Mouse (Mus musculus): ENCODE data around the gene Mybl2. TPM values are rescaled to one million over a fixed set of nuclear protein-coding genes. Genes with fewer than 3 reads are reported as not detected.

Mybl2 gene
- total RNA-seq, 2 experiments from 2014 or later: 1.8 to 2.6 TPM

DNA sequence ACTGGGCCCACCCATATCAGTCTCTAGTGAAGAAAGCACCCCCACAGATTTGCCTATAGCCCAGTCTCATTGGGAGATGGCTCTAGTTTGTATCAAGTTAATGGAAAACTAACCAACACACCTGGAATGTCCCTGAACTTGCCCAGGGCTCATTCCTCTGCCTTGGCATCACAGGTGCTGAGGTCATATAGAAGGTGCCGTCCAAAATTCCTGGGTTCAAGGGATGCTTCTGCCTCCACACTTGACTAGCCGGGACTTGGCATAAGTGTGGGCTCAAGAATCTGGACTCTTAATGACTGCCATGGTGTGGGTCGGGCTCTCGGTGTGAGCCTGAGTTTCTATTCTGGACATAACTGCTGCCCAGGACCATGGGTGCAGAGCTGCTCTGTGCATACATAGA lies 24.6 kb downstream of the Mybl2 start:
- H3K27ac ChIP-seq: no peak overlapping the region
- H3K4me3 ChIP-seq: no peak overlapping the region
- no peak for DNase-seq (ENCODE audit: low spot score in 2 of 2)
- TF ChIP-seq CTCF (conservative IDR thresholded peaks at IDR 0.05): no peak

DNA sequence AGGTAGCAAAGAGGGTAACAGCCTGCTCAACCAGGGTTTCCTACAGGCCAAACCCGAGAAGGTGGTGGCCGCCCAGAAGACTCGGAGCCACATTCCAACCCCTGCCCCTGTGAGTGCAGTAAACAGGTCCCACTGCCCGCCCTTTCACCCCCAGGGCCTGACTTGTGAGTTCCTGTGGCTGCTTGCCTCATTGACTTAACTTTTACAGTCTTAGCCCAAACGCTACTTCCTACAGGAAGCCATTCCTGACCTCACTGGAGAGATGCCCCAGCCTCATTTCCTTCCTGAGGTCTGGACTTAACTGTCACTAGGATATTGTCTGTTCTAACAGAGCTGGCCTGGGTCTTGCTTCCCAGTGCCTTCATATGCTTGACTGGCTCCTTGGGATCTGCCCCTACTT lies 28.1 kb downstream of the Mybl2 start:
- Histone ChIP-seq H3K4me3 (no peak overlapping the region), H3K27ac (no peak overlapping the region)
- TF ChIP-seq CTCF (conservative IDR thresholded peaks at IDR 0.05): no peak
- no peak for DNase-seq (ENCODE audit: low spot score in 2 of 2)

DNA sequence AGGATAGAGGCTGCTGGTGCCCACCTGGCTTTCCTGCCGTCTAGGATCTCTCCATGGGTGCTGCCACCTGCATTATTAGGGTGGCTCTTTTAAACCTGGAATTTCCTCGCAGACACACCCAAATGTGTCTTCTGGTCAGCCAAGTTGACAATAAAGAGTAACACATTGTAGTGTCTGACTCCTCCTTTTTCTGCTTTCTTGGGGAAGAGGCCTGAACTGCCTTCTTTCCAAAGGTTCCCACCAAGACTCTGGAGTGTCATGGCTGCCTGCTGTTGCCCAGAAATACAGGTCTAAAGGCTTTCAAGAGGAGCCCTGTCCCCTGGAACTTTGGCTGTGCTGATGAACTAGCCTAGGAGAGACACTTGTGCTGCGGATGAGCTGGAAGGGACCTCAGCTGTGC lies 30.0 kb downstream of the Mybl2 start:
- no peak overlapping the region for H3K27ac ChIP-seq
- TF ChIP-seq CTCF (conservative IDR thresholded peaks at IDR 0.05): no peak
- H3K4me3 ChIP-seq: no peak overlapping the region
- DNase-seq (ENCODE audit: low spot score in 2 of 2): no peak

DNA sequence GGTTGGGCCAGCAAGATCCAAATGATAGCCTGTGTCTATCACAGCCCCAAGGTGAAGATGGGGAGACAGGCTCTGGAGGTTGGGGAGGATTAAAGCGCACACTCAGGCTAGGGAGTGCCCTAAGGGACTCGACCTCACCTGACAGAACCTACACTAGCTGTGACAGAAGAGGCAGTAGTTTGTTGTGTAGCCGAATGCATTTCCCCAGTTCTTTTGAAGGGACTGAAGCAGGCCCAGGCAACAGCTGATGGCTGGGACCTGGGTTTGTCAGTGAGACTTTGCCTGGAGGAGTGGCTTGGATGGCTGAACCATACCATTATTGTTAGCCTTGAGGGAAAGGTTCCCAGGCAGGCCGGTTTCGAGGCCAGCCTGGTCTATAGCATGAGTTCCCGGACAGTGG lies 30.6 kb downstream of the Mybl2 start:
- H3K4me3 ChIP-seq: no peak overlapping the region
- no peak overlapping the region for H3K27ac ChIP-seq
- no peak for DNase-seq (ENCODE audit: low spot score in 2 of 2)
- TF ChIP-seq CTCF (conservative IDR thresholded peaks at IDR 0.05): no peak

DNA sequence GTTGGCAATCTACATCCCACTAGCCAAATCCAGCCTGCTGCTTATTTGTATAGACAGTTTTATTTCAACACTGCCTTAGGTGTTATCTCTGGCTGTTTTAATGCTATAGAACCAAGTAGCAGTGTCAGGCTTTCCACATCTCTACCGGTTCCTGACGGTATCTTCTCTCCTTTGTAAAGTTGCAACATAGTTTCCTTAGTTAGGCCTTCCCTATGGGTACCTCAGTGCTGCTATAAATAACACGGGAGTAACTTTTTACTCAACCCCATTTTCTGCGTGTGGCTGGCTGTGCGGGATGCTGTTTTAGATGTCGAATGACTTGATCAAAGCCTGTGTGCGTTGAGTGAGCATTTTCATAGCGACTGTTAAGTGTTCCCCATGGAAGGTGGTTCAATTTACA lies 32.1 kb downstream of the Mybl2 start:
- DNase-seq (ENCODE audit: low spot score in 2 of 2): no peak
- no peak for TF ChIP-seq CTCF (conservative IDR thresholded peaks at IDR 0.05)
- H3K27ac ChIP-seq: no peak overlapping the region
- H3K4me3 ChIP-seq: no peak overlapping the region

DNA sequence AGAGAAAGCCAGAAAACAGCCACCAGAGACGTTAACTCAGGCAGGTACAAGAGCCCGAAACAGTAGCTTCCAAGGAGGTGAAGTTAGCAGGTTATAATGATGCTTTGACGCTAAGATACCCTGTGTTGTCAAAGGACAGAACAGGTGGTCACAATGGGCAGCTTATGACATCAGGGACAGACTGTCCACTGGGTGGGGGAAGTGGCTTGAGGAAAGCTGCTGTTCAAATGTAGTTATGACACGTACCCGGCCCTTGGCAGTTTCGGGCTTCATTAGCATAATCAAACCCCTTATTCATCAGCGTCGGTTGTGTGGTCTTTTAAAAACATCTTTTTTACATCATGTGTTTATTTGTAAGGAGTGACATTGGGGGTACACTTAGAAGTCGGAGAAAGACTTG lies 33.2 kb downstream of the Mybl2 start, which contains the start of gene Gtsf1l:
Gene Gtsf1l (minus strand): TSS at position 128 of the 400 bp plus-strand sequence.
- no peak for TF ChIP-seq CTCF (conservative IDR thresholded peaks at IDR 0.05)
- no peak for DNase-seq (ENCODE audit: low spot score in 2 of 2)
- Histone ChIP-seq H3K4me3 (no peak within 1 kb of the TSS), H3K27ac (no peak within 1 kb of the TSS)

DNA sequence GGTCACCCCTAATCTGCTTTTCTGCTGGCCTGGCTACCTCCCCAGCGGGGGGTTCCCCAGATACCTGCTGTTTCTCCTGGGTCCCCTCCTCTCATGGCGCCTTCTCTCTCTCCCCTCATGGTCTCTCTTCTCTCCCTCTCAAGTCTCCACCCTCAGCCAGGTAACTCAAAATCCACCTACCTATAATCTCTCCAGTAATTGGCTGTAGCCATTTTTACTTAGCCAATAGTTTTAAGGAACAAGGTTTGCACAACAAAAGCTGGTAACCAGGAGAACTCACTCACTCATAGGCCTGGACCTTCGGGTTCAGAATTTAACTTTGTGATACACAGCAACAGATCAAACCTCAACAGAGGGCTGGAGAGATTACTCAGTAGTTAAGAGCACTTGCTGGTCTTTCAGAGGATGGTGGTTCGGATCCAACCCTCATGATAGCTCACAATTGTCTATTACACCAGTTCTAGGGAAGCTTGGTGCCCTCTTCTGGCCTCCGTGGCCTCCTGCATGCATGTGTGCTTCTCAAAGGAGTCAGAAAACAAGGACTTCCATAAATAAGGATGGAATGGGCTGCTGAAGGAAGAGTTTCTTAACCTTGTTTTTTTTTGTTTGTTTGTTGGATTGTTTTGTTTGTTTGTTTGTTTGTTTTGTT lies 35.1 kb downstream of the Mybl2 start:
- no peak for DNase-seq (ENCODE audit: low spot score in 2 of 2)
- TF ChIP-seq CTCF (conservative IDR thresholded peaks at IDR 0.05): peak; percentile 65
- Histone ChIP-seq H3K27ac (no peak overlapping the region), H3K4me3 (no peak overlapping the region)

DNA sequence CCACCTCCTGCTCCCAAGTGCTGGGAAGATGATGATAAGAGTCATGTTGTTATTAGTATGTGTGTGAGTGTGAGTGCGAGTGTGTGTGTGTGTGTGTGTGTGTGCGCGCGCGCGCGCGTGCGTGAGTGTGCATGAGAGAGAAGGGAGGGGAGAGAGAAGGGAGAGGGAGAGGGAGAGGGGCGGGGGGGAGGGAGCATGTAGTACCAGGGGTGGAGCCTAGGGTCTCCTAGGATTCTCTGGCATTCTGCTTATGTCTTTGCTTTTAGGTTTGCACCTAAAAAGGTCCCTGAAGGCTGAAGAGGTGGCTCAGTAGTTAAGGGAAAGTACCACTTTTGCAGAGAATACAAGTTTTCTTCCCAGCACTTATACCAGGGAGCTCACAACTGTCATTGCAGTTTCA lies 40.4 kb downstream of the Mybl2 start:
- Histone ChIP-seq H3K27ac (no peak overlapping the region), H3K4me3 (no peak overlapping the region)
- DNase-seq (ENCODE audit: low spot score in 2 of 2): no peak
- no peak for TF ChIP-seq CTCF (conservative IDR thresholded peaks at IDR 0.05)

DNA sequence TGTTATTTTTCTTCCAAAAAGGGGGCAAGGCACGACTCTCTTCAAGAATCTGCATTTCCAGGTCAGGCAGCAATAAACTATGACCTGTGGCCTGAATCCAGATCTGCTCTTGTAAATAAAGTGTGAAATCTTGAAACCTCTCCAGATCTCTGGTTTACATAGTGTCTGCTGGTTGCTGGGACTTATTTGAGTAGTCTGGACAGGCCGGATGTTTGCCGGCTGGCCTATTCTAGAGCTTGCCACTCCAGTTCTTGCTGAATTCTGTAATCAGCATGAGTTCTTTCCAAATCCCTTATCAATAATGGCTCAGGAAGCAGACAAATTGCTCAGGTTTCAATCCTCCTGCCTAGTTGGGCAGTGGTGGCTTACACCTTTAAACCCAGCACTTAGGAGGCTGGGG lies 41.3 kb downstream of the Mybl2 start:
- H3K27ac ChIP-seq: no peak overlapping the region
- H3K4me3 ChIP-seq: no peak overlapping the region
- no peak for DNase-seq (ENCODE audit: low spot score in 2 of 2)
- no peak for TF ChIP-seq CTCF (conservative IDR thresholded peaks at IDR 0.05)

DNA sequence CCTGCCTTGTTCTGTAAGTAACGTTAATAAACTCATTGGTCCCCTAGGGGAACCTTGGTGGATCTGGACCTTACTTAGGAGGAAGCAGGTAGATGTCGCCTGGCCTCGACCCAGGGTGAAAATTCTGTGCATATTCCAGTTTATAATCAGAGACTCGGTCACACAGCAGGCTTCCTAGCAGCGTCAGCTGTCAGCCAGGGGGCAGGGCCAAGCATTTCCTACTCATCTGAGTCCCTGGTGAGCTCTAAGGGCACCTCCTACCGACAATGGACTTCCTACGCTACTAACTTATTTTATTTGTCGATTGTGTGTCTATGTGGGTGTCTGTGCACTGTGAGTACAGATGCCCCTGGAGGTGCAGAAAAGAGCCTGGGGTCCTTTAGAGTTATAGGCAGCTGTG lies 45.4 kb downstream of the Mybl2 start:
- Histone ChIP-seq H3K27ac (no peak overlapping the region), H3K4me3 (no peak overlapping the region)
- TF ChIP-seq CTCF (conservative IDR thresholded peaks at IDR 0.05): no peak
- DNase-seq (ENCODE audit: low spot score in 2 of 2): no peak

DNA sequence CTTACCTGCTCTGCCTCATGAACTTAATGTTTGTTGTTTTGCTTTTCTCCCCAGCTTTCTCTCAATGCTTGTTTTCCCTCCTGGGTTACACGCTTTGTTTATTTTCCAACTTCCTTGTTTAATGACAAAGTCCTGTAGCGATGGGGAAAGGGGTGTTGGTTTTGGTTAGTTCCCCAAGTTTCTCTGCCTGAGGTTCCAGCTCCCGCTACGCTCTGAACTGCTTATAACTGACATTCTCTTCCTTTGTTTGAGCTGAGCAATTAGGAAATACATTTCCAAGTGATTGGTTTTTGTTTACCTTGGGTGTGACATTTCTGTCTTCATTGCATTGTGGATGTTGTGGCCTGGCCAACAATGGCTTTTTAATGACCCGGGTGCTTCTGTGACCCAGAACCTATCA lies 46.1 kb downstream of the Mybl2 start:
- no peak for DNase-seq (ENCODE audit: low spot score in 2 of 2)
- no peak overlapping the region for H3K27ac ChIP-seq
- no peak overlapping the region for H3K4me3 ChIP-seq
- no peak for TF ChIP-seq CTCF (conservative IDR thresholded peaks at IDR 0.05)

DNA sequence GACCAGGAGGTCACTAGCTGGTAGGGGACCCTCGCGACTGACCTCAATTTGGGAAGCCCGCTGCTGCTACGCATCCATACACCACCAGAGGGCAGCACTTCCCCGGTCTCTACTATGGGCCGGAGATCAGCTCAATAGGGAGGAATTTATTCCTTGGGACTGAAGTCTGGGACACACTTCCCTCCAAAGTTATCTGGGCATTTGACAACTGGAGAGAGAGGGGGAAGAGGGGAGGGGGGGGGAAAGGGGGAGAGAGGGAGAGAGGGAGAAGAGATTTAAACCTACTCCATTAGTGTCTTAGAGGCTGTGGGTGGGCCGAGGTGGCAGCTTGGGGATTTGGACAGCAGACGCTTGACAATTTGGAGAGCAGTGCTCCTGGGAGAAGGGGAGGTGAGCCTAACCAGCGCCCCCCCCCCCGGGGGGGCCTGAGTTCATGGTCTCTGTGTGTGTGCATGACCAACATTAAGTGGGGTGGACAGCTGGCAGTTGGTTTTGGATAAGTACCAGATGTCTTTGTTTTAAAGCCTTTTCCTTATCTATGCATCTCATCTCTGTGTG lies 47.2 kb downstream of the Mybl2 start:
- H3K4me3 ChIP-seq: no peak overlapping the region
- peak; percentile 29 to 74 for DNase-seq (ENCODE audit: low spot score in 2 of 2)
- H3K27ac ChIP-seq: no peak overlapping the region
- peak; percentile 84 for TF ChIP-seq CTCF (conservative IDR thresholded peaks at IDR 0.05)

DNA sequence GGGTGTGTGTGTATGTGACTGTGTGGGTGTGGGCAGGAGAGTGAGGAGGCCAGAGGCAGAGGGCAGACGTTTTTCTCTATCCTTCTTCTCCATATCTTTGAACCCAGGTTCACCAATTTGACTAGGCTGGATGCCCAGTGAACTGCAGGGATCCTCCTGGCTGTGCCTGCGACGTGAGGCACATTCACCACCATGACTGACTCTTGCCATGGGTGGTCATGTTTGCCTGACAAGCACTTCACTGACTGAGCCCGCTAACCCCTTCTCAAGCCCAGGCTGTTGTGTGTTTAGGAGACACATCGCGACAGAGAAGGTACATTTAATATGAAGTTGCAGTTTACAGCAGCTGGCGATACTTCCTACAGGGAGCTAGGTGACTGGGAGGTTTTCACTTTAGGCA lies 47.7 kb downstream of the Mybl2 start:
- no peak overlapping the region for H3K27ac ChIP-seq
- no peak for TF ChIP-seq CTCF (conservative IDR thresholded peaks at IDR 0.05)

DNA sequence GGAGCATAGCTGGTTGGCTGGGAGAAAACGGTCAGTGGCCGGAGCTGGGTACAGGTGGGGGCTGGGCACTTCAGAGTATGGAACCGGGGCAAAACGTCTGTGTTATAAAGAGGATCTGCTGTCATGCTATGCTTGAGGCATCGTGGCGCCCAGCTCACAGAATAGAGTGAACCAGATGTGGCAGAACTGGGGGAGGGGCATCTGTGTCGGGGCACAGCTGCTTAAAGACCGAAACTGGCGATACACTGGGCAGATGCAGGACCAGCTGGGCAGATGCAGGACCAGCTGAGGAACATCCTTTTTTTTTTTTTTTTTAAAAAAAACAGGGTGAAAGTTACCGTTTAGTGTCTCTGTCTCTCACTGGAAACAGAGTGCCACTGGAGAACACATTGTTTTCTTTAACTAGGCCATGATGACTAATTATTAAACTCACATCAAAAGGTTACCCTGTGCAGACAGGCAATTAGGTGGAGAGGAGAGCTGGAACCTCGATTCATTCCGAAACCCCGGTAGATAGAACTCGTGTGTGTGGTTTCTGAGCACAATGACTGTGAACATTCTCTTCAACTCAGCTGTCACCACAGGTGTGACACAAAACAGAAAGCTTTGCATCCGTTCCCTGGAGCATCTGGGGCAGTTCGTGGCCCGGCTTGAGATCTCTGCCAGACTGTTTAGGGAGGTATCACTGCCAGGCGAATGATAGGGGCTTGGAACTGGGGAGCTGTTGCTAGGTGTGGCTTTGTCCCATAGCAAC lies 48.6 kb downstream of the Mybl2 start:
- H3K27ac ChIP-seq: no peak overlapping the region
- no peak overlapping the region for H3K4me3 ChIP-seq
- DNase-seq (ENCODE audit: low spot score in 2 of 2): no peak
- no peak for TF ChIP-seq CTCF (conservative IDR thresholded peaks at IDR 0.05)

More for the DNA sequence above, 47.7 kb downstream of the Mybl2 start:
- DNase-seq (ENCODE audit: low spot score in 2 of 2): no peak
- H3K4me3 ChIP-seq: no peak overlapping the region

Measured in layer of hippocampus, adult 2 months (tissue).